Mouse (Mus musculus) regulatory T cell (primary cell): ENCODE data around the gene Slc17a2.

ENCODE experiments used
- in situ Hi-C: fragments of 300-600 bp; cut with MboI, MseI; formaldehyde crosslinking; loops from one replicate; pipeline ENCODE4 v1.15.1; 2025; ENCODE audit warnings: high pct_unique_total_duplicates

The Slc17a2 gene

DNA sequence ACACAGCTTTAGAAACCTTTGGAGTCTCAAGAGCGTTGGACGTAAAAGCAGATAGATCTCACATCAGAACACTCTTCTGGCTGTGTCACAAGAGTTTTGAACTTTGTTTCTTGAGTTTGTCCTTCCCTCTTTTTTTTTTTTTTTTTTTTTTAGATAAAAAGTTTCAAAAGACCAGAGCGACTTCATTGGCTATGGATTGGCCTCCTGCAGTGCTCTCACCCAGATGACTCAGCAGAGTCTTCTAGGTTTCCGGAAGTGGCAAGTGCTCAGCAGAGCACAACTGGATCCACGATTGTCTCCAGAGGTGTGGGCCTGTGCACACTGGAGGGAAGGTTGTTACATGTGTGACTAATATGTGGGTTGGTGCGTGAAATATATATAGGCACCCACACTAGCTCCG lies 28.5 kb upstream of the Slc17a2 start:
- in situ Hi-C loops: no loop called here

GRCm38 (mm10) chr13:23779025-23779424 lies 27.8 kb upstream of the Slc17a2 start:
- in situ Hi-C loops: no loop called here

- in situ Hi-C loops: no loop called here
Observed at GRCm38 (mm10) chr13:23792520-23792919, 14.3 kb upstream of the Slc17a2 start.

DNA sequence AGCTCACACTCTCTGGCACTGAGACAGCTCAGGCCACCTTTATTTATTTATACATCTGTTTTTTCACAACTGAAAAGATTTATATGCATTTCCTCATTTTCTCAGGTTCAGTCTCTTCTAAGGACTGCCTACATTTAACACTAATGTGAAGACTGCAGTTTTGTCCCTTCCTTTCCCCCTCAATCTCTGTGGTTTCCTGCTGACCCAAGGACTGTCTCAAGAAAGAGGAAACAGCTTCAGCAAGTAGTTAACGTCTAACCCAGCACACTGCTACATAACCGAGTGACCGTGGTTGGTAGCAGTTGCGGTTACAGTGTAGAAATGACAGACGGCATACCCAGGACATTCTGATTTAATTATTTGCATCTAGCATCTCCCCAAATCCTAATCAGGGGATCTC lies 7.4 kb upstream of the Slc17a2 start:
- in situ Hi-C loops: no loop called here

DNA sequence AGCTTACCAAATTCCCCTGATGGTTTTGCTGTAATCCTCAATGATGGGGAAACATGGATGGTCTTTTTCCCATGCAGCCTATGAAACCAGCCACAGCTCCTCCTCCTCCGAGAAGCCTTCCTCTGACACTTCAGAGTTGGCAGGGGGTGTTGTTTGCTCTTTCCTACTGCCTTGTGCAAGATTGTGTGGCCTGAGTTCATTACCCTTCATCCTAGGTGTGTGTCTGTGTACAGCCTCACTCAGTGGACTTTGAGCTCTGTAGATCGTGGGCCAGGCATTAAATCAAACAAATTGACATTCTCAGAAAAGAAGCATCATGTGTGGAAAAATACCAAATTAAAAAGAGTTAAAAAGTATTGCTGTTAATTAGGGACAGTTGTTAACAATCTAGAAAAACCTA lies 2.3 kb upstream of the Slc17a2 start:
- in situ Hi-C loops: no loop called here

DNA sequence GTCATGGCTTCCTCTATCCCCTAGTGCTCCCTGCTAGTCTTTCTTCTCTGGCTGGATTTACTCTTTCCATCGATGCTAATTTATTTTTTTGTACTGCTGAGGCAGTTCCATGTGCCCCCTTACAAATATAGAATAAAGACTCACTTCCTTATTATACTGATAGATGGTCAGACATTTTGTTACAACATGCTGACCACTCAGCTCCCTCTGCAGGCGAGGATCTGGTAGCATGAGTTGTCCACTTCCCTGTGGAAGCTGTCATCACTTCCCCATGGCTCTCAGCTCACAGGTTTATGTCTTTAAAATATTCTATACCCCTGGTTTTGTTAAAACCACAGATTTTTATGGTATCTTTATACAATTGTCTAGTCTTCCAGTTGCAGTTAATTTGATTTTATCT lies 9.4 kb downstream of the Slc17a2 start:
- in situ Hi-C loops: no loop called here

- in situ Hi-C loops: no loop called here
Observed at GRCm38 (mm10) chr13:23820179-23820940, 13.6 kb downstream of the Slc17a2 start.

GRCm38 (mm10) chr13:23822213-23822612 lies 15.4 kb downstream of the Slc17a2 start:
- in situ Hi-C loops: no loop called here

DNA sequence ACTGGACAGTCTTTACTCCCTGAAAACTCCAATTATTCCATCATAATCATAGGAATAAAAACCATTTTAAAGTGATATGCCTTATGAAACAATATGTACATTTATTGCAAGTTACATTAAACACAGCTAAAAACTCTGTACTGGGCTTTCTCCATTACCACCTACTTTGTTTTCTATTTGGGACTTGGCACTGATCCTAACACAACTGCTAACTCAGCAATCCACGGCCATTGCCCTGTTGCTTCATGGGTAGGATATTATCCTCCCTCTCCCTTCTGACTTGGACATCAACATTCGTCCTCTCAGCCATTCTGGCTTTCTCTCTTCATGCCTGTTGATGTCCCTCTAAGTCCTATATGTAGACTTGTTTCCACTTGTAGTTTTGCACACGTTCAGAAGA lies 19.8 kb downstream of the Slc17a2 start:
- in situ Hi-C loops: no loop called here

DNA sequence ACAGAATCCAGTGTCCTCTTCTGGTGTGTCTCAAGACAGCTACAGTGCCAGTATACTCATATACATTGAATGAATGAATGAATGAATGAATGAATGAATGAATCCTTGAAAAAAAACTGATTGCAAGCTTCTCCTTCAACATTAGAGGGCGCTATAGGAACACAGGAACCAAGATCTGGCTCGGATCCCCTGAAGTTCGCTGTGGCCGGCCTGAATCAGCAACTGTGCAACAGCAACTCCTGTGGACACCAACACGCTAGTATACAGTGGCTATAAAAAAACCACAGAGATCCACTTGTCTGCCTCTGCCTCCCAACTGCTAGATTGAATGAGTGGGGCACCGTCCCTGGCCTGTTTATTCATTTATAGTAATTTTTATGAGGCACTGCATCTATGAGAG lies 26.3 kb downstream of the Slc17a2 start:
- in situ Hi-C loops: loop anchor here (10.0 kb wide), 1 partner anchor 462 kb away; no protein-coding TSS in a partner anchor

GRCm38 (mm10) chr13:23834836-23835235 lies 28.0 kb downstream of the Slc17a2 start:
- in situ Hi-C loops: loop anchor here (10.0 kb wide), 1 partner anchor 460 kb away; no protein-coding TSS in a partner anchor

DNA sequence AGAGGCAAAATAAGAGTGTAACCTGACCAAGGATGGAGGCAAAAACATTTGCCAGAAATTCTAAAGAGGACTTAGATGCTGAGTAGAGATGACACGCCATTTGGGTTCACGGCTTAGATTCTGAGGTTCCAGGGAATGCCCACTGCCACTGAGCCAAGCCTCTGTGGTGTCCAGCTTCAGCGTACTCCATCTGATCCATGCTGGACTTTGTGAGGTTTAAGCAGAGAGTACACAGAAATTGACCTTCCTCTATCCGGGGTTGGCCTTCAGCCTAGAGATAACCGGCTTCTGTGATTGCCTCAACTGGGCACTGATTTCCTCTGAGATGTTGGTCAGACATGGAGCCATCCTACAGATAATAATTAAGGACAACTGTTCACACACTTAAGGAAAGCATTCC lies 29.8 kb downstream of the Slc17a2 start:
- in situ Hi-C loops: loop anchor here (10.0 kb wide), 1 partner anchor 458 kb away; no protein-coding TSS in a partner anchor

DNA sequence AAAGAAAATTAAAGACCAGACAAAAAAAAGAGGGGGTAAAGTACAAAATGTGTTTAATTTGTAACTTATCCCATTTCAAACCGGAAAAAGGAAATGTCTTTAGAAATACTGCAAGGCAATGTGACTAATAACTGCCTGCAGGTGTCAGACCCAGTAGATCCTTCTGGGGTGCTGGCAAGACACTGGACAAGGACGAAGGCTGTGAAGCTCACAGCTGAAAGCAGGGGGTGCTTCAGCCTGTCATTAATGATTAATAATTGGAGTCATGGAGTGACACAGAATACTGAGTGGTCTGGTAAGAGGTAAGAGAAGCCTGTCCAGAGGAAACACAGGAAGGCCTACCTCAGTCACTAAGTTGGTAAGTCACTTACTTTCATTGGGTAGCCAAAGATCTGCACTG lies 32.5 kb downstream of the Slc17a2 start, which contains the start of gene Slc17a3:
TSS of gene Slc17a3 (plus strand) at position 127 of the 400 bp plus-strand sequence.
- in situ Hi-C loops: loop anchor here (10.0 kb wide), 1 partner anchor 455 kb away; no protein-coding TSS in a partner anchor

DNA sequence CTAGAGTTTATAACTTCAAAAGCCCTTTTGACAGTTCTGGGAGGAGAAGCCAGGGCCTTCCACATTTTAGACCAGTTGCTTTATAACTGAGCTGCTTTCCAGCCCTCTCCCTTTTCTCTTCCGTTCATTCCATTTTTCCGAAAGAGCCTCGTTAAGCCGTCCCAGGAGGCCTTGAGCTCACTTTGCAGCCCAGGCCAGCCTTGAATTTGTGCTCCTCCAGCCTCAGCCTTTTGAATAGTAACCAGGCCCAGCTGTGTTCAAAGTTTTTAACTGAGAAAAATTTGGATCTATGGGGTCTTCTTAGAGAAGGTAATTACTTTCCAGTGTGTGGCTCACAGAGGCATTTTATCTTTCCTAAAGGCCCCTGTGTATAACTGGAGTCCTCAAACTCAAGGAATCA lies 39.1 kb downstream of the Slc17a2 start:
- in situ Hi-C loops: no loop called here

GRCm38 (mm10) chr13:23849299-23849698 lies 42.5 kb downstream of the Slc17a2 start:
- in situ Hi-C loops: no loop called here

DNA sequence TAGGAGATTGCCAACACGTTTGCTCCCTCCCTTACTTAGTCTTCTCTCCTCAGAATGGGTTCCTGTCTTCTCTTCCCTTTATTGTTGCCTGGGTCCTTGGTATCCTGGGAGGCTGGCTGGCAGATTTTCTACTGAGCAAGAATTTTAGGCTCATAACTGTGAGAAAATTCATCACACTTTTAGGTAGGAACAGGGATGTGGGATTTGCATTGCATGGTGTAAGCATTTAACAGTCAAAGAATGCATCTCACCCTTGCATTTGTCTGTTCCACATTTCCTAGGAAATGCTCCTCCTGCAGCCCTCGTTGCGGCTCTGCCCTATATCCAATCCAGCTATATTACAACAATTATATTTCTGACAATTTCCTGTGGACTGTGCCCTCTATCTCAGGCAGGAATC lies 49.6 kb downstream of the Slc17a2 start:
- in situ Hi-C loops: no loop called here

DNA sequence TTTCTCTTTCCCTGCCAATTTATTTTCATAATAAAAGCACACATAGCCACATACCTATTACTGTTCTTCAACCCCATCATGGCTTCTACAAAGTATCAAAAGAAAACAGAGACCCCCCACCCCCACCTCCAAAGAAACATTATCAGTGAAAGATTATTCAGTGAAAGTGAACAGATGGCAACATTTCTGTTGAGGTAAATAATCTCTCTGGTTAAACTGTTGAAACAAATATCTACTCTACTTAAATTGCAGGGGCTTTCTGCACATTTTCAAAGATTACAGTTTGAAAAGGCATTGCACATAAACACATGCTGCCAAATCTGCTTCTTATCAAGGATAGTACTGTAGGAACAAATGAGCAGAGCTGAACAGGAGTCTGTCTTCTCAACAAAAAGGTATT lies 55.0 kb downstream of the Slc17a2 start:
- in situ Hi-C loops: no loop called here

- in situ Hi-C loops: no loop called here
Observed at GRCm38 (mm10) chr13:23864711-23865110, 57.9 kb downstream of the Slc17a2 start.

DNA sequence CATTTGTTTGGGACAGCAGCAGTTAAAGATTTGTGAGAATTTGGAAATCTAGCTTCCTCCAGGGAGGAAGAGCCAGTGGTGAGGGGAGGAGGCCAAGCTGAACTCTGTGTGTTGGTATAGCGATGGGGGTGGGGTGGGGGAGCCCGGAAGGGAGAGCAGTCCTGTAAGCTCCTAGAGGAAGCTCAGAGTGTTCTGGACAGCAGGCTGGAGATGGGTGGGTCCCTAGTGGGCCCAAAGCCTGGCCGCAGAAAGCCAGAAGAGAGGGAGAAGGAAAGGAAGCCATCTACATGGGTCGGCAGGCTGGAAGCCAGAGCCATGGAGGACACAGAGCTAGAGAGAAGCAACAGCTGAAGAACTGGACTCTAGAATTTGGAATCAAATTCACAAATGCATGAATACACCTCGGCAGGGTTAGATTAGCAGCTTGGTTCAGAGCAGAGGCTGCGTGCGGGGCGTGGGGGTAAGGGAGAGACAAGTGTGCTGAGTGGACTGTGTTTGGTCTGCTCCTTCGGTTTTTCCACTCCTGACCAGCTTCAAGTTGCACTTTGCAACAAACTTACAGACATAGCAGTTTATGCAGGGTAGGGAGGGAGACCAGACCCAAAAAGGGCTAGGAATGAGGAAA lies 59.4 kb downstream of the Slc17a2 start:
- in situ Hi-C loops: no loop called here

GRCm38 (mm10) chr13:23867000-23867399 lies 60.2 kb downstream of the Slc17a2 start:
- in situ Hi-C loops: no loop called here

GRCm38 (mm10) chr13:23867405-23867804 lies 60.6 kb downstream of the Slc17a2 start, which contains the start of gene Slc17a1:
Slc17a1 (plus strand) TSS chr13:23867750.
- in situ Hi-C loops: no loop called here

DNA sequence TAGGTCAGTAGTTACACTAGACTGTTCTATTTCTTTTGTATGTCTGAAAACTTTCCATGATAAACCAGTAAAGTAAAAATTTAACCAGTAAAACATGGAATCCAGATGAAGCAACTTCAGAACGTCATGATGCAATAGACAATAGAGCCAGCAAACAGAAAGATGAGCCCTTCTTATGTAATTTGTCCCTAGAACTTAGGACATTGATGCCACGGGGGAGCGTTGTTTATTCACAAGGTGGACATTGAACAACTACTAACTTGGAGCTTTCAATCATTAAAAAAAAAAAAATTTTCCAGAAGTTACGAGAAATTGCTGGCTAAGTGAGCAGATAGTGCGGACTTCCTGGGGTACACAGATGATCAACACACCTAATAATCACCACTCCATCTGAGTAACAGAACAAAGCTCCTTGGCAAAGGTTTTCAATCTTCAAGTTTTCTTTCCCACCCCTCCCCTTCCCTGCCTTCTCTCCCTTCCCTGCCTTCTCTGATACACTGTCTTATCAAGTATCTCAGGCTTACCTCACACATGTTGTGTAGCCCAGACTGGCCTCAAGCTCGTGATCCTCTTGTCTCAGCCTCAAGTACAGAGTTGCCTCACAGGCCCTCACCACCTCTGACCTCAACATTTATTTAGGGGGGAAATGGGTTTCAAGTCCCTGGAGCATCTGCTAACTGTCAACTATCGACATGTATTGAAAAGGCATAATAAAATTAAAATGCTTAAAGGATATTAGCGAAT lies 62.2 kb downstream of the Slc17a2 start:
- in situ Hi-C loops: no loop called here
